Mouse (Mus musculus): ENCODE data around the gene Mtf1. TPM values are rescaled to one million over a fixed set of nuclear protein-coding genes. Genes with fewer than 3 reads are reported as not detected.

Gene Mtf1
- polyA plus RNA-seq (2017; shearing (Covaris generic)): 20.6 TPM

DNA sequence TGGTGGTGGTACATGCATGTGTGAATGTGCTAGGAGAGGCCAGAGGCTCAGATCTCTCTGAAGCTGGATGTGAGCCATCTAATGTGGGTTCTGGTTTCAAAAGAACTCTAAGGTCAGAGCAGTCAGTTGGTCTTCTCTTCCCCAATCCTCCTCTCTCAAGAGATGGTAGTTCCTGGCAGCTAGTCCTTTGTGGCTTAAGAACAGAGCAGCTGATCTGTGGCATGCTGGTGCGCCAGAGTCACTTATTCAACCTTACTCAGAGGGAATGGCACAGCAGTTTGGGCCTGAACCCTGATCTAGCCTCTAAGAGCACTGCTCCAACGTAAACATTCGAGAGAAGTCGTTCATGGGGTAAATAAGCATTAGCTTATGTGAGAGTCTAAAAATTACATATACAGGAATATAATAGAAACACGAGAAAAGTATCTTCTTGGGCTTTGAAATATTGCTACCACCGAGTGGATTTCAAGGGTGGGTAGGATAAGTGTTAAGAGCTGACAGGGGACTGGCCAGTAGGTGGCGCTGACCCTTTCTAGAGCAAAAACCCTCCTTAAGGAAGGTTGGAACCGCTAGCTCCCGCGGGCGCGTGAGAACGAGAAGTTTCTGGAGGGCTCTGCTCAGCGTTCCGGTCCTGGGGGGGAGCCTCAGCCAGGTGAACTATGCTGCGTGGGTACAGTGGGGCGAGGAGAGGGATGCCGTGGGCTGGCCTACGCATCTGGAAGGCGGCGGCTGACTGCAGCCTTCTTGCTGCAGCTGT, at the start of gene Mtf1:
Gene Mtf1, plus strand, starts transcription at position 553 of the 757 bp plus-strand sequence.

DNA sequence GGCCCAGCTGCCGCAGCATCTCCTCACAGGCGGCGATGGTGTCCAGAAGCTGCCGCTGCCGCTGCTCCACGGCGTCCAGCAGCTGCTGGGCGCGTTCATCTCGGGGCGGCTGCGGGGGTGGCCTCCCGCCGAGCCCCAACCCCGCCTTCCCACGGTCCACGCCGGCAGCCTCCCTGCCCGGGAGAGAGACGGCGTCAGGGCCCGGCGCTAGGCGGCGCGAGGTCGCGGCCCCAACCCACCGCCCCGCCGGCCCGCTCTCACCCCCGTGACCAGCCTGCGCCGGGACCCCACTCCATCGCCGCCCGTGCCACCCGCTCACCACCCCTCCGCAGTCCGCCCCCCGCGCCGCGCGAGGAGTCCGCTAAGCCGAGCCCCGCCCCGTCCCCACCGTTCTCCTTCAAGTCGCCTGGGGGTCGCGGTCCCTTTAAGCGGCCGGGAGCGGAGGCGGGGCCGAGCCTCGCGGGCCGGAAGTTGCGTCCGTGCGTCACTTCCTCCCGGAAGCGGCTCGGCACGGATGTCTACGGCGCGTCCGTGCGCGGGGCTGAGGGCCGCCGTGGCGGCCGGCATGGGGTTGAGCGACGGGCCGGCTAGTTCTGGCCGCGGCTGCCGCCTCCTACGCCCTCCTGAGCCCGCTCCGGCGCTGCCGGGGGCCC, 48.5 kb downstream of the Mtf1 start, which contains the start of gene Yrdc:
Gene Yrdc, plus strand, starts transcription at position 419 of the 653 bp plus-strand sequence.

DNA sequence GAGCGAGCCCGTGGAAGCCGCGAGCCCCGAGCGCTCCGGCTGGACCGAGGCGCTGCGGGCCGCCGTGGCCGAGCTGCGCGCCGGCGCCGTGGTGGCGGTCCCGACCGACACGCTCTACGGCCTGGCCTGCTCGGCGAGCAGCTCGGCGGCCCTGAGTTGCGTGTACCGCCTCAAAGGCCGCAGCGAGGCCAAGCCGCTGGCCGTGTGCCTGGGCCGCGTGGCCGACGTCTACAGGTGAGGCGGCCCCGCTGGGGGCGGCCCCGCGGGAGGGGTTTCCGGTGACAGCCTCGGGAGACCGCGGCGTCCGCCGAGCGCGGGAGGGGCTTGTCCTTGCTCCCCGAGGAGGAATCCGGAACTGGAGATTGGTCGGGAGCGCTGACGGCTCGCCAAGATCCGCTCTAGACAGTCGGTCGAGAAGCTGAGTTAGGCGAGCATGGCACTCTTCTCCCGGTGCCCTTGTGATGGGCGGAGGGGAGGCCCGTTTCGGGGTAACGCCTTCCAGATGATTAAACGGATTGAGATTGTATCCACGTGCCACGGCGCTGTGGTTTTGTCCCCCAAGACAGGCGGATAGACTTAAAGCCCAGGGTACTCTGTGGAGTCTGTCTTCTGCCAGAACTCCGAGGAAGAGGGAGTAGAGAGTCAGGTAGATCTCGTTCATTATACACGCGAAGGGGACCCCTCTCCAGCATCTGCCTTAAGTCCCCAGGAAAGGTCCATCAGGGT, 49.2 kb downstream of the Mtf1 start, which contains the start of gene 1110065P20Rik:
Gene 1110065P20Rik, minus strand, starts transcription at position 264 of the 726 bp plus-strand sequence.

DNA sequence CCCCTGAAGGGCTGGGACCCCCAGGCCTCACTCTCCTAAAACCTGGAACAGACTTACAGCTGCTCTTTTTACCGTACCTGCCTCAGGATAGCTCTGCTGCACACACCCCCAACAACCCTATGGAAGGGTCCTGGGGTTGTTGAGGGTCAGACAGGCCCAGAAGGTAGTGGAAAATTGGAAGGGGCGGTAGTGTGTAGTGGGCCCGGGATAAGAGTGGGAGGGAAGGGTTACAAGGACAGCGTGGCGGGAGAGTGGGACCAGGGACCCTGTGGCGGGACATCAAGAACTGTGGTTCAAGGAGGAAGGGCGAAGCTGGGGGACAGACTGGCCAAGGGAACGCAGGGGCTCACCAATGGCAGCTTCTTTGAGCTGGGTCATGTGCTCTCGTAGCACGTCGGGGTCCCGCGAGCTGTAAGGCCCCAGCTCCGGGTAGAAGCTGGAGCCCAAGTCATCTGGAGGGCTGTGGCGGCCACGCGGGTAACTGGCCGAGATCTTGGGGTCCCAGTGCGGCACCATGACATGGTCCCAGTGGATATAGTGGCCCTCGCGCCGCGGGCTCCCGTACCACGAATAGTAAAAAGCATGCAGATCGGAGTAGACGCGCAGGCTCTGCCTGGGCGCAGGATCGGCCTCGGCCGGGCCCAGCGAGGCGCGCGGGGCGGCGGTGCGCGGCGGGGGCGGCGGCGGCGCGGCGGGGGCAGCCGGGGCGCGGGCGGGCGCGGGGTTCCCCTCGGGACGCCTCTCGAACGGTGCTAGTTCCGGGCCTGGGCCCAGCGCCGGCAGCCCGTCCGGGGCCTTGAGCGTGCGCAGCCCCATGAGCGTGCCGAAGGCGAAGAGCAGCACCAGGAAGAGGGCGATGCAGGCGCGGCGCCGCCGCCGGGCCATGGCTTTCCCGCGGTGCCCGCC, 59.6 kb downstream of the Mtf1 start, which contains the start of gene Maneal:
Gene Maneal, minus strand, starts transcription at position 889 of the 906 bp plus-strand sequence.

DNA sequence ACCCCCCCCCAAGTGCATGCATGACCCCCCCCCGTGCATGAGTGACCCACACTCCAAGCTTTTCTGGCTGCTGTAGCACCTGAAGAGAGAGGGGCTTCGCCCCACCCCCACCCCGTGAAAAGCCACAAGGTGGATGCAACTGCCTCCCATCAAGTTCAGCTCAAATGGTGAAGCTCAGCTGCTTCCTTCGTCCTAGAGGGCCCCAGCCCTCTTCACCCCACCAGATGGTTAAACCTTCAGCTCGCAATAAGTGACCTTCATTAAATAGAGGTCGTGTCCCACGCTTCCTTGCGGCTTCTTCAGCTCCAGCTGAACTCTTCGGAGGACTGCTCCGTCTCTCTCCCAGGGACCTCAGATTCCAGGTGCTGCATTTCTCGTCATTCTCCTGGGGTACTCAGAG, 78.7 kb downstream of the Mtf1 start, which contains the start of gene Epha10:
Gene Epha10, plus strand, starts transcription at position 301 of the 400 bp plus-strand sequence.

Other genes starting within 250 kb of the Mtf1 start
- not detected for gene 3100002H09Rik, start 191.3 kb upstream of the Mtf1 start, polyA plus RNA-seq (2017; shearing (Covaris generic))
- not detected for gene Pou3f1, start 145.3 kb upstream of the Mtf1 start, polyA plus RNA-seq (2017; shearing (Covaris generic))
- gene Utp11, start 108.5 kb upstream of the Mtf1 start, polyA plus RNA-seq (2017; shearing (Covaris generic)): 79.6 TPM
- gene Fhl3, start 101.4 kb upstream of the Mtf1 start, polyA plus RNA-seq (2017; shearing (Covaris generic)): 1.4 TPM
- gene Sf3a3, start 87.3 kb upstream of the Mtf1 start, polyA plus RNA-seq (2017; shearing (Covaris generic)): 134 TPM
- 153 TPM for gene Inpp5b, start 60.3 kb upstream of the Mtf1 start, polyA plus RNA-seq (2017; shearing (Covaris generic))
- gene Yrdc, start 48.6 kb downstream of the Mtf1 start, polyA plus RNA-seq (2017; shearing (Covaris generic)): 2.5 TPM
- gene 1110065P20Rik, start 49.1 kb downstream of the Mtf1 start, polyA plus RNA-seq (2017; shearing (Covaris generic)): 6.1 TPM
- 0.20 TPM for gene Maneal, start 60.1 kb downstream of the Mtf1 start, polyA plus RNA-seq (2017; shearing (Covaris generic))
- gene Epha10, start 78.8 kb downstream of the Mtf1 start, polyA plus RNA-seq (2017; shearing (Covaris generic)): not detected
- 12.8 TPM for gene 9930104L06Rik, start 134.9 kb downstream of the Mtf1 start, polyA plus RNA-seq (2017; shearing (Covaris generic))
- 16.6 TPM for gene Cdca8, start 137.2 kb downstream of the Mtf1 start, polyA plus RNA-seq (2017; shearing (Covaris generic))
- gene Rspo1, start 184.3 kb downstream of the Mtf1 start, polyA plus RNA-seq (2017; shearing (Covaris generic)): not detected
- 94.5 TPM for gene Gnl2, start 214.5 kb downstream of the Mtf1 start, polyA plus RNA-seq (2017; shearing (Covaris generic))

Data from activated CD4-positive, CD25-positive, alpha-beta regulatory T cell, adult 9 weeks (primary cell).